Mouse (Mus musculus) gastrocnemius, postnatal 14 days (tissue): Measurements from ENCODE around the gene Stam. TPM values are rescaled to one million over a fixed set of nuclear protein-coding genes. Genes with fewer than 3 reads are reported as not detected.
"Not testable (repeated sequence)": the region's sequence is repeated elsewhere in the genome, so short reads cannot be mapped to it uniquely, and the experiment has no call there.

Experiments used
- DNase-seq: peaks from one replicate; pipeline ENCODE4 v3.0.0; 2021; ENCODE audit warnings: mixed read lengths
- intact Hi-C: fragments of 180-260 bp; cut with DNase I; formaldehyde crosslinking; loops from one replicate; pipeline ENCODE4 v1.15.1; 2025; ENCODE audit warnings: low total_unique reads
- long read RNA-seq, 2 experiments: library from polyadenylated mRNA; stranded (forward); transcript quantifications; one replicate each; pipeline ENCODE4 v2.0.0; 2021
- total RNA-seq, 2 experiments: library from RNA; stranded (reverse); gene quantifications; 2 replicates each; pipeline ENCODE4 v1.2.3; 2021

Stam gene
- 10 to 100 TPM; 23.2 to 25.3 TPM for total RNA-seq
- long read RNA-seq, experiment 1, full-length matches to known transcripts = 5 of 7 reads
- long read RNA-seq, experiment 1, partial matches to known transcripts = 2 of 7 reads
- long read RNA-seq, experiment 1, other reads (novel, unspliced or antisense) = 0 of 7 reads
- long read RNA-seq, experiment 2, full-length matches to known transcripts = 1 of 4 reads
- long read RNA-seq, experiment 2, partial matches to known transcripts = 2 of 4 reads
- long read RNA-seq, experiment 2, other reads (novel, unspliced or antisense) = 1 of 4 reads

- intact Hi-C loops = no loop called here
- peak; percentile 90 for DNase-seq
These were observed at the start of gene Stam for GRCm38 (mm10) chr2:14073362-14074220. Gene Stam, plus strand, starts transcription at chr2:14074098.

GRCm38 (mm10) chr2:14041249-14041648 lies 32.6 kb upstream of the Stam start:
- DNase-seq = no peak
- intact Hi-C loops = loop anchor here (10.0 kb wide), 1 partner anchor 104 kb away; no protein-coding TSS in a partner anchor

- DNase-seq = no peak
- intact Hi-C loops = loop anchor here (10.0 kb wide), 1 partner anchor 102 kb away; no protein-coding TSS in a partner anchor
These were observed 30.9 kb upstream of the Stam start for GRCm38 (mm10) chr2:14043011-14043410.

- no peak for DNase-seq
- intact Hi-C loops = loop anchor here (10.0 kb wide), 1 partner anchor 101 kb away; no protein-coding TSS in a partner anchor
These were observed 30.2 kb upstream of the Stam start for GRCm38 (mm10) chr2:14043577-14044170.

- DNase-seq = peak; percentile 43
- intact Hi-C loops = loop anchor here (5.0 to 10.0 kb wide), 2 partner anchors 96 to 259 kb away; no protein-coding TSS in a partner anchor
These were observed 25.5 kb upstream of the Stam start for GRCm38 (mm10) chr2:14048381-14048780.

- no peak for DNase-seq
- intact Hi-C loops = loop anchor here (5.0 to 10.0 kb wide), 2 partner anchors 96 to 258 kb away; no protein-coding TSS in a partner anchor
These were observed 25.1 kb upstream of the Stam start for GRCm38 (mm10) chr2:14048808-14049207.

GRCm38 (mm10) chr2:14053618-14054017 lies 20.3 kb upstream of the Stam start:
- DNase-seq = no peak

GRCm38 (mm10) chr2:14054163-14054562 lies 19.7 kb upstream of the Stam start:
- DNase-seq = no peak
- intact Hi-C loops = no loop called here

More at GRCm38 (mm10) chr2:14053618-14054017, 20.3 kb upstream of the Stam start:
- intact Hi-C loops = no loop called here

GRCm38 (mm10) chr2:14054716-14055115 lies 19.2 kb upstream of the Stam start:
- DNase-seq = no peak
- intact Hi-C loops = no loop called here

- intact Hi-C loops = no loop called here
- DNase-seq = peak; percentile 79
These were observed 18.7 kb upstream of the Stam start for GRCm38 (mm10) chr2:14055168-14055565.

- peak; percentile 89 for DNase-seq
- intact Hi-C loops = no loop called here
These were observed 18.1 kb upstream of the Stam start, which contains the start of gene Hacd1 for GRCm38 (mm10) chr2:14055566-14056331. Gene Hacd1, minus strand, starts transcription at chr2:14056135.

- intact Hi-C loops = no loop called here
These were observed 7.9 kb upstream of the Stam start for GRCm38 (mm10) chr2:14065704-14066650.

GRCm38 (mm10) chr2:14069027-14069426 lies 4.9 kb upstream of the Stam start:
- DNase-seq = no peak
- intact Hi-C loops = no loop called here

More at GRCm38 (mm10) chr2:14065704-14066650, 7.9 kb upstream of the Stam start:
- no peak for DNase-seq

- no peak for DNase-seq
- intact Hi-C loops = no loop called here
These were observed 3.4 kb upstream of the Stam start for GRCm38 (mm10) chr2:14070466-14070865.

GRCm38 (mm10) chr2:14073008-14073361 lies 913 bp upstream of the Stam start:
- intact Hi-C loops = no loop called here
- no peak for DNase-seq

GRCm38 (mm10) chr2:14074221-14074901 lies 463 bp downstream of the Stam start:
- DNase-seq = no peak
- intact Hi-C loops = no loop called here

- DNase-seq, intact Hi-C loops: not testable (repeated sequence)
These were observed 4.6 kb downstream of the Stam start for GRCm38 (mm10) chr2:14078527-14078926.

GRCm38 (mm10) chr2:14100533-14100932 lies 26.6 kb downstream of the Stam start:
- intact Hi-C loops = no loop called here
- DNase-seq = no peak
